Mouse (Mus musculus): ENCODE results near the gene Fam129a. TPM values are rescaled to one million over a fixed set of nuclear protein-coding genes. Genes with fewer than 3 reads are reported as not detected.
"Not testable (repeated sequence)": the region's sequence is repeated elsewhere in the genome, so short reads cannot be mapped to it uniquely, and the experiment has no call there.

The Fam129a gene
- polyA plus RNA-seq, 1 experiment from 2014 or later, result 13.8 TPM

- Histone ChIP-seq H3K36me3 (ENCODE audit: control insufficient read depth, insufficient read depth) (no peaks in the 10 kb centered on the region), H3K4me2 (ENCODE audit: low read depth, low read length) (no peak overlapping the region), H3K27me3 (ENCODE audit: control insufficient read depth, insufficient read depth, low read depth, low read length) (no peaks in the 10 kb centered on the region), H3K27ac (ENCODE audit: low read length) (no peak overlapping the region), H3K4me3 (ENCODE audit: low read depth, low read length) (no peak overlapping the region), H3K9me3 (replicated peaks; ENCODE audit: control insufficient read depth, low read length) (no peaks in the 10 kb centered on the region), H3K9ac (ENCODE audit: low read depth, low read length) (no peak overlapping the region), H3K4me1 (ENCODE audit: control insufficient read depth, low read depth, low read length) (peaks cover 2% of the 10 kb centered on the region; the same call in 1 of the 2 replicates)
- ATAC-seq (ENCODE audit: low read depth), result no peak
- WGBS (ENCODE audit: insufficient replicate concordance), result 53% methylated on average over 6 of the region's 6 CpGs
Observed at GRCm38 (mm10) chr1:151690061-151690460, 119.1 kb downstream of the Fam129a start.

GRCm38 (mm10) chr1:151690583-151691193, 119.7 kb downstream of the Fam129a start:
- no peak overlapping the region for H3K27ac ChIP-seq (ENCODE audit: low read length)
- WGBS (ENCODE audit: insufficient replicate concordance), result 59% methylated on average over 7 of the region's 7 CpGs
- H3K4me3 ChIP-seq (ENCODE audit: low read depth, low read length), result no peak overlapping the region
- H3K4me1 ChIP-seq (ENCODE audit: control insufficient read depth, low read depth, low read length), result peaks cover 2% of the 10 kb centered on the region; the same call in 1 of the 2 replicates
- H3K36me3 ChIP-seq (ENCODE audit: control insufficient read depth, insufficient read depth), result no peaks in the 10 kb centered on the region
- no peaks in the 10 kb centered on the region for H3K9me3 ChIP-seq (replicated peaks; ENCODE audit: control insufficient read depth, low read length)
- ATAC-seq (ENCODE audit: low read depth), result no peak
- no peak overlapping the region for H3K4me2 ChIP-seq (ENCODE audit: low read depth, low read length)
- no peak overlapping the region for H3K9ac ChIP-seq (ENCODE audit: low read depth, low read length)
- H3K27me3 ChIP-seq (ENCODE audit: control insufficient read depth, insufficient read depth, low read depth, low read length), result no peaks in the 10 kb centered on the region

GRCm38 (mm10) chr1:151692867-151693266, 121.9 kb downstream of the Fam129a start:
- not testable (repeated sequence) for H3K4me1 ChIP-seq (ENCODE audit: control insufficient read depth, low read depth, low read length); ATAC-seq (ENCODE audit: low read depth); H3K27me3 ChIP-seq (ENCODE audit: control insufficient read depth, insufficient read depth, low read depth, low read length); H3K4me2 ChIP-seq (ENCODE audit: low read depth, low read length); H3K9me3 ChIP-seq (replicated peaks; ENCODE audit: control insufficient read depth, low read length); H3K27ac ChIP-seq (ENCODE audit: low read length); H3K36me3 ChIP-seq (ENCODE audit: control insufficient read depth, insufficient read depth); H3K9ac ChIP-seq (ENCODE audit: low read depth, low read length); H3K4me3 ChIP-seq (ENCODE audit: low read depth, low read length)
- WGBS (ENCODE audit: insufficient replicate concordance), result 59% methylated on average over 6 of the region's 6 CpGs

GRCm38 (mm10) chr1:151696751-151697150, 125.8 kb downstream of the Fam129a start:
- no peak overlapping the region for H3K4me3 ChIP-seq (ENCODE audit: low read depth, low read length)
- ATAC-seq (ENCODE audit: low read depth), result no peak
- 68% methylated on average over 7 of the region's 7 CpGs for WGBS (ENCODE audit: insufficient replicate concordance)

GRCm38 (mm10) chr1:151697901-151698641, 127.1 kb downstream of the Fam129a start:
- 69% methylated on average over 7 of the region's 7 CpGs for WGBS (ENCODE audit: insufficient replicate concordance)
- no peak for ATAC-seq (ENCODE audit: low read depth)
- no peak overlapping the region for H3K4me2 ChIP-seq (ENCODE audit: low read depth, low read length)

More at GRCm38 (mm10) chr1:151696751-151697150, 125.8 kb downstream of the Fam129a start:
- Histone ChIP-seq H3K27me3 (ENCODE audit: control insufficient read depth, insufficient read depth, low read depth, low read length) (no peaks in the 10 kb centered on the region), H3K36me3 (ENCODE audit: control insufficient read depth, insufficient read depth) (no peaks in the 10 kb centered on the region), H3K9ac (ENCODE audit: low read depth, low read length) (no peak overlapping the region), H3K4me1 (ENCODE audit: control insufficient read depth, low read depth, low read length) (no peaks in the 10 kb centered on the region), H3K4me2 (ENCODE audit: low read depth, low read length) (no peak overlapping the region), H3K9me3 (replicated peaks; ENCODE audit: control insufficient read depth, low read length) (no peaks in the 10 kb centered on the region), H3K27ac (ENCODE audit: low read length) (no peak overlapping the region)

GRCm38 (mm10) chr1:151699363-151699762, 128.4 kb downstream of the Fam129a start:
- Histone ChIP-seq H3K4me3 (ENCODE audit: low read depth, low read length) (no peak overlapping the region), H3K4me1 (ENCODE audit: control insufficient read depth, low read depth, low read length) (no peaks in the 10 kb centered on the region), H3K9ac (ENCODE audit: low read depth, low read length) (no peak overlapping the region), H3K27me3 (ENCODE audit: control insufficient read depth, insufficient read depth, low read depth, low read length) (no peaks in the 10 kb centered on the region), H3K27ac (ENCODE audit: low read length) (no peak overlapping the region), H3K36me3 (ENCODE audit: control insufficient read depth, insufficient read depth) (no peaks in the 10 kb centered on the region), H3K4me2 (ENCODE audit: low read depth, low read length) (no peak overlapping the region), H3K9me3 (replicated peaks; ENCODE audit: control insufficient read depth, low read length) (no peaks in the 10 kb centered on the region)
- no peak for ATAC-seq (ENCODE audit: low read depth)
- 56% methylated on average over 7 of the region's 7 CpGs for WGBS (ENCODE audit: insufficient replicate concordance)

More at GRCm38 (mm10) chr1:151697901-151698641, 127.1 kb downstream of the Fam129a start:
- Histone ChIP-seq H3K36me3 (ENCODE audit: control insufficient read depth, insufficient read depth) (no peaks in the 10 kb centered on the region), H3K4me1 (ENCODE audit: control insufficient read depth, low read depth, low read length) (no peaks in the 10 kb centered on the region), H3K27ac (ENCODE audit: low read length) (no peak overlapping the region), H3K9me3 (replicated peaks; ENCODE audit: control insufficient read depth, low read length) (no peaks in the 10 kb centered on the region), H3K4me3 (ENCODE audit: low read depth, low read length) (no peak overlapping the region), H3K9ac (ENCODE audit: low read depth, low read length) (no peak overlapping the region), H3K27me3 (ENCODE audit: control insufficient read depth, insufficient read depth, low read depth, low read length) (no peaks in the 10 kb centered on the region)

- H3K9ac ChIP-seq (ENCODE audit: low read depth, low read length), result no peak overlapping the region
- no peaks in the 10 kb centered on the region for H3K4me1 ChIP-seq (ENCODE audit: control insufficient read depth, low read depth, low read length)
- H3K27me3 ChIP-seq (ENCODE audit: control insufficient read depth, insufficient read depth, low read depth, low read length), result no peaks in the 10 kb centered on the region
- H3K9me3 ChIP-seq (replicated peaks; ENCODE audit: control insufficient read depth, low read length), result no peaks in the 10 kb centered on the region
- H3K4me3 ChIP-seq (ENCODE audit: low read depth, low read length), result no peak overlapping the region
- ATAC-seq (ENCODE audit: low read depth), result no peak
- no peak overlapping the region for H3K27ac ChIP-seq (ENCODE audit: low read length)
- 16% methylated on average over 1 of the region's 1 CpGs for WGBS (ENCODE audit: insufficient replicate concordance)
- H3K4me2 ChIP-seq (ENCODE audit: low read depth, low read length), result no peak overlapping the region
- H3K36me3 ChIP-seq (ENCODE audit: control insufficient read depth, insufficient read depth), result no peaks in the 10 kb centered on the region
Observed at GRCm38 (mm10) chr1:151702816-151703215, 131.8 kb downstream of the Fam129a start.

- Histone ChIP-seq H3K36me3 (ENCODE audit: control insufficient read depth, insufficient read depth) (no peaks in the 10 kb centered on the region), H3K4me1 (ENCODE audit: control insufficient read depth, low read depth, low read length) (peaks cover 4% of the 10 kb centered on the region; the same call in 1 of the 2 replicates), H3K27ac (ENCODE audit: low read length) (no peak overlapping the region), H3K4me3 (ENCODE audit: low read depth, low read length) (no peak overlapping the region), H3K4me2 (ENCODE audit: low read depth, low read length) (no peak overlapping the region), H3K27me3 (ENCODE audit: control insufficient read depth, insufficient read depth, low read depth, low read length) (no peaks in the 10 kb centered on the region), H3K9me3 (replicated peaks; ENCODE audit: control insufficient read depth, low read length) (no peaks in the 10 kb centered on the region), H3K9ac (ENCODE audit: low read depth, low read length) (no peak overlapping the region)
- WGBS (ENCODE audit: insufficient replicate concordance), result 39% methylated on average over 11 of the region's 11 CpGs
- peak; percentile 42; the same call in 1 of the 2 replicates for ATAC-seq (ENCODE audit: low read depth)
Observed at GRCm38 (mm10) chr1:151705723-151706396, 134.9 kb downstream of the Fam129a start.

- H3K36me3 ChIP-seq (ENCODE audit: control insufficient read depth, insufficient read depth), result no peaks in the 10 kb centered on the region
- H3K27ac ChIP-seq (ENCODE audit: low read length), result no peak overlapping the region
- 68% methylated on average over 3 of the region's 3 CpGs for WGBS (ENCODE audit: insufficient replicate concordance)
- H3K9me3 ChIP-seq (replicated peaks; ENCODE audit: control insufficient read depth, low read length), result no peaks in the 10 kb centered on the region
- H3K27me3 ChIP-seq (ENCODE audit: control insufficient read depth, insufficient read depth, low read depth, low read length), result no peaks in the 10 kb centered on the region
- no peak overlapping the region for H3K9ac ChIP-seq (ENCODE audit: low read depth, low read length)
- ATAC-seq (ENCODE audit: low read depth), result no peak
- H3K4me3 ChIP-seq (ENCODE audit: low read depth, low read length), result no peak overlapping the region
- H3K4me2 ChIP-seq (ENCODE audit: low read depth, low read length), result no peak overlapping the region
- H3K4me1 ChIP-seq (ENCODE audit: control insufficient read depth, low read depth, low read length), result peaks cover 4% of the 10 kb centered on the region; the same call in 1 of the 2 replicates
Observed at GRCm38 (mm10) chr1:151706397-151706752, 135.4 kb downstream of the Fam129a start.
